Mouse (Mus musculus): ENCODE measurements at regions not wholly inside any gene's neighbourhood (a gene's known extent, or its start where the extent isn't known, plus 50 kb on each side); places are given as distances from the start of the nearest gene placed in this dataset.

GRCm38 (mm10) chr15:94049638-94050273 lies 415.5 kb downstream of the Adamts20 start:
- no peak for DNase-seq (ENCODE audit: low read depth)

- no peak for DNase-seq (ENCODE audit: low read depth)
Observed at GRCm38 (mm10) chr15:94046186-94046585, 419.0 kb downstream of the Adamts20 start.

- DNase-seq (ENCODE audit: low read depth): no peak
Observed at GRCm38 (mm10) chr15:94045131-94045756, 420.0 kb downstream of the Adamts20 start.

GRCm38 (mm10) chr15:94032957-94033356 lies 432.3 kb downstream of the Adamts20 start:
- DNase-seq (ENCODE audit: low read depth): no peak

- DNase-seq (ENCODE audit: low read depth): no peak
Observed at GRCm38 (mm10) chr15:94025996-94026696, 430.5 kb upstream of the Prickle1 start.

- DNase-seq (ENCODE audit: low read depth): no peak
Observed at GRCm38 (mm10) chr15:94025239-94025971, 429.7 kb upstream of the Prickle1 start.

GRCm38 (mm10) chr15:94024806-94025205 lies 429.1 kb upstream of the Prickle1 start:
- DNase-seq (ENCODE audit: low read depth): no peak

GRCm38 (mm10) chr15:94024126-94024730 lies 428.5 kb upstream of the Prickle1 start:
- no peak for DNase-seq (ENCODE audit: low read depth)

GRCm38 (mm10) chr15:94023501-94023900 lies 427.8 kb upstream of the Prickle1 start:
- no peak for DNase-seq (ENCODE audit: low read depth)

- DNase-seq (ENCODE audit: low read depth): no peak
Observed at GRCm38 (mm10) chr15:94017814-94018213, 422.1 kb upstream of the Prickle1 start.

- DNase-seq (ENCODE audit: low read depth): peak; percentile 18
Observed at GRCm38 (mm10) chr15:94011499-94011898, 415.8 kb upstream of the Prickle1 start.

- DNase-seq (ENCODE audit: low read depth): no peak
Observed at GRCm38 (mm10) chr15:94006082-94006481, 410.4 kb upstream of the Prickle1 start.

GRCm38 (mm10) chr15:94004911-94005310 lies 409.2 kb upstream of the Prickle1 start:
- no peak for DNase-seq (ENCODE audit: low read depth)

GRCm38 (mm10) chr15:94003145-94003544 lies 407.5 kb upstream of the Prickle1 start:
- no peak for DNase-seq (ENCODE audit: low read depth)

GRCm38 (mm10) chr15:93994542-93994941 lies 398.9 kb upstream of the Prickle1 start:
- no peak for DNase-seq (ENCODE audit: low read depth)

- no peak for DNase-seq (ENCODE audit: low read depth)
Observed at GRCm38 (mm10) chr15:93990139-93990538, 394.4 kb upstream of the Prickle1 start.

GRCm38 (mm10) chr15:93988367-93988766 lies 392.7 kb upstream of the Prickle1 start:
- no peak for DNase-seq (ENCODE audit: low read depth)

GRCm38 (mm10) chr15:93986631-93987429 lies 391.1 kb upstream of the Prickle1 start:
- no peak for DNase-seq (ENCODE audit: low read depth)

GRCm38 (mm10) chr15:93982091-93982490 lies 386.4 kb upstream of the Prickle1 start:
- DNase-seq (ENCODE audit: low read depth): no peak

- no peak for DNase-seq (ENCODE audit: low read depth)
Observed at GRCm38 (mm10) chr15:93977494-93977893, 381.8 kb upstream of the Prickle1 start.

GRCm38 (mm10) chr15:93974727-93975126 lies 379.0 kb upstream of the Prickle1 start:
- peak; percentile 32 for DNase-seq (ENCODE audit: low read depth)

All from naive thymus-derived CD4-positive, alpha-beta T cell, adult 2 months (primary cell).